Mouse (Mus musculus) frontal cortex, postnatal 14 days (tissue): ENCODE measurements around the gene Vps52.
"Not testable (repeated sequence)": the region's sequence is repeated elsewhere in the genome, so short reads cannot be mapped to it uniquely, and the experiment has no call there.

Source experiments
- DNase-seq, 2 experiments: peaks; one replicate each; pipeline ENCODE4 v3.0.0; 2022; ENCODE audit warnings: low spot score in 2 of 2

The Vps52 gene

GRCm38 (mm10) chr17:33965846-33966550, 10.4 kb downstream of the Vps52 start:
- no peak for DNase-seq

GRCm38 (mm10) chr17:33968489-33968888, 12.9 kb downstream of the Vps52 start:
- peak in 1 of 2 experiments; percentile 73 for DNase-seq

- no peak for DNase-seq
Observed at GRCm38 (mm10) chr17:33968927-33969326, 13.3 kb downstream of the Vps52 start.

- DNase-seq = no peak
Observed at GRCm38 (mm10) chr17:33969394-33969793, 13.8 kb downstream of the Vps52 start.

GRCm38 (mm10) chr17:33972691-33973090, 17.1 kb downstream of the Vps52 start:
- DNase-seq = no peak

GRCm38 (mm10) chr17:33973572-33973971, 18.0 kb downstream of the Vps52 start:
- no peak for DNase-seq

GRCm38 (mm10) chr17:33977861-33978557, 22.4 kb downstream of the Vps52 start:
- no peak for DNase-seq

GRCm38 (mm10) chr17:33978631-33979031, 23.0 kb downstream of the Vps52 start:
- no peak for DNase-seq

- DNase-seq = no peak
Observed at GRCm38 (mm10) chr17:33979512-33980050, 24.0 kb downstream of the Vps52 start.

- no peak for DNase-seq
Observed at GRCm38 (mm10) chr17:33980181-33981035, 24.8 kb downstream of the Vps52 start.

- peak; percentile 81 to 87 for DNase-seq
Observed at GRCm38 (mm10) chr17:33981192-33981909, 25.7 kb downstream of the Vps52 start.

- DNase-seq = not testable (repeated sequence)
Observed at GRCm38 (mm10) chr17:33982136-33982535, 26.5 kb downstream of the Vps52 start.

GRCm38 (mm10) chr17:33991788-33992664, 36.4 kb downstream of the Vps52 start:
- DNase-seq = no peak

- no peak for DNase-seq
Observed at GRCm38 (mm10) chr17:33994959-33995358, 39.3 kb downstream of the Vps52 start.

- DNase-seq = no peak
Observed at GRCm38 (mm10) chr17:33995651-33996050, 40.0 kb downstream of the Vps52 start.

- DNase-seq = not testable (repeated sequence)
Observed at GRCm38 (mm10) chr17:33997025-33997424, 41.4 kb downstream of the Vps52 start.

GRCm38 (mm10) chr17:33998697-33999096, 43.1 kb downstream of the Vps52 start:
- DNase-seq = not testable (repeated sequence)

GRCm38 (mm10) chr17:33999341-34000149, 43.9 kb downstream of the Vps52 start:
- DNase-seq = no peak

GRCm38 (mm10) chr17:34000150-34000537, 44.5 kb downstream of the Vps52 start, which contains the start of gene H2-K1:
Gene H2-K1, minus strand, starts transcription at chr17:34000347.
- DNase-seq = peak; percentile 44 to 53
